Comparison of ENCODE assay signal across 15 mouse cellular contexts in the genomic region with DNA sequence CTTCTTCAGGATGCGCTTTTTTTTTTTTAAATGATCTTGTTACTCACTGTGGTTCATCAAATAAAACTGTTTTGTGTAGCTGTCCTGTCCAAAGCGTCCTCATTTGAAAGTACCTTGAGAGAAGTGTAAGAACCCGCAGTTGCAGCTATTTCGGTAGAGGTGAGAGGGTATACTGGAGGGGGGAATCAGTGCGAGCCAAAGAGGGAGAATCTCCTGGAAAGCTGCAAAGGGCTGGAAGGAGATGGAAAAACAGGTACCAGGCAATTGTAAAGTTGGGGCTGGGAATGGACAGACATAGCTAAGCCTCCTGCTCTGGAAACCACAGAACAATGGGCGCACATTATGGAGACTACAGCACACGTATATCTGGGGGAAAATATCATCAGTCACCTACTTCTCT. TPM values are rescaled to one million over a fixed set of nuclear protein-coding genes. Genes with fewer than 3 reads are reported as not detected.
DNase-seq lines count a peak whose midpoint lies in the region; ATAC-seq and TF ChIP-seq lines count a peak whose summit lies in the region.
"Had no signal": no experiment of that assay in that cellular context is flagged by ENCODE, and none has a peak within 500 bp of the region (broad histone marks: within the 10 kb centered on the region; RNA-seq: fewer than 3 reads in every experiment).

No protein-coding gene starts in this region.

- no peaks in the 10 kb centered on the region for H3K36me3 ChIP-seq in heart, embryonic 14.5 days (ENCODE audit: control insufficient read depth, insufficient read depth, low read length)
- H3K36me3 ChIP-seq in heart, embryonic 10.5 days, result no peaks in the 10 kb centered on the region
- H3K36me3 ChIP-seq in kidney, postnatal 0 days (ENCODE audit: insufficient read depth, low read length), result no peaks in the 10 kb centered on the region
- H3K36me3 ChIP-seq in intestine, embryonic 14.5 days (ENCODE audit: control insufficient read depth, insufficient read depth, low read length), result no peaks in the 10 kb centered on the region
- H3K36me3 ChIP-seq: embryonic facial prominence, embryonic 12.5 days had no signal

- no peak for ATAC-seq in heart, embryonic 14.5 days (ENCODE audit: insufficient number of reproducible peaks, insufficient read depth, low FRiP score, low read depth)
- no peak for ATAC-seq in kidney, postnatal 0 days (replicated peaks; ENCODE audit: low FRiP score, low read depth)
- no peak for ATAC-seq in intestine, embryonic 14.5 days (replicated peaks; ENCODE audit: low FRiP score, low TSS enrichment, low read depth)
- ATAC-seq: hindbrain, postnatal 0 days had no signal

- TF ChIP-seq CTCF in kidney, postnatal 0 days (IDR thresholded peaks at IDR 0.05; ENCODE audit: low read depth), result no peak

- no peak overlapping the region; the same call in 1 of the 2 replicates for H3K9ac ChIP-seq in heart, embryonic 14.5 days (ENCODE audit: low read length)
- H3K9ac ChIP-seq in kidney, postnatal 0 days (ENCODE audit: low read depth, low read length), result 0 out of 2 replicates have a peak overlapping the region, but pooled peaks have one; percentile 14
- H3K9ac ChIP-seq in intestine, embryonic 14.5 days (ENCODE audit: low read length), result no peak overlapping the region
- H3K9ac ChIP-seq: embryonic facial prominence, embryonic 12.5 days; liver, embryonic 14.5 days had no signal

- H3K4me1 ChIP-seq in heart, embryonic 14.5 days (ENCODE audit: control insufficient read depth in 2 of 2, insufficient read depth in 2 of 2, low read length in 2 of 2), result peaks cover 0 to 4% of the 10 kb centered on the region in 2 experiments; a peak in 2 of 4 replicates
- H3K4me1 ChIP-seq in heart, embryonic 10.5 days, result peaks cover 39% of the 10 kb centered on the region
- no peaks in the 10 kb centered on the region for H3K4me1 ChIP-seq in kidney, postnatal 0 days (replicated peaks; ENCODE audit: insufficient read depth, low read length)
- H3K4me1 ChIP-seq in brown adipose tissue, adult 24 weeks (ENCODE audit: control insufficient read depth, insufficient read depth, insufficient read length, low read length), result peaks cover 6% of the 10 kb centered on the region
- H3K4me1 ChIP-seq in intestine, embryonic 14.5 days (replicated peaks; ENCODE audit: control insufficient read depth, insufficient read depth, low read length), result no peaks in the 10 kb centered on the region
- H3K4me1 ChIP-seq: embryonic facial prominence, embryonic 12.5 days had no signal

- peak overlapping the region; percentile 2 to 20 for H3K4me3 ChIP-seq in heart, embryonic 14.5 days (ENCODE audit: control insufficient read depth in 1 of 2, insufficient read depth in 1 of 2, low read depth in 1 of 2, low read length in 2 of 2)
- H3K4me3 ChIP-seq in heart, embryonic 10.5 days, result no peak overlapping the region
- H3K4me3 ChIP-seq in kidney, postnatal 0 days (replicated peaks; ENCODE audit: low read depth, low read length), result peak overlapping the region; percentile 28
- peak overlapping the region; percentile 73 for H3K4me3 ChIP-seq in brown adipose tissue, adult 24 weeks (ENCODE audit: insufficient read depth, low read depth, low read length)
- H3K4me3 ChIP-seq in intestine, embryonic 14.5 days (ENCODE audit: low read depth, low read length), result no peak overlapping the region
- H3K4me3 ChIP-seq: embryonic facial prominence, embryonic 12.5 days; megakaryocyte, embryonic 14.5 days had no signal

- peak overlapping the region; percentile 30; the same call in 1 of the 2 replicates for H3K4me2 ChIP-seq in heart, embryonic 14.5 days (ENCODE audit: low read length)
- 0 out of 2 replicates have a peak overlapping the region, but pooled peaks have one; percentile 23 for H3K4me2 ChIP-seq in kidney, postnatal 0 days (ENCODE audit: low read length)
- H3K4me2 ChIP-seq in intestine, embryonic 14.5 days (ENCODE audit: low read length), result 0 out of 2 replicates have a peak overlapping the region, but pooled peaks have one; percentile 11
- H3K4me2 ChIP-seq: embryonic facial prominence, embryonic 12.5 days had no signal

- no peaks in the 10 kb centered on the region for H3K27me3 ChIP-seq in heart, embryonic 14.5 days (ENCODE audit: control insufficient read depth, insufficient read depth, low read length)
- peaks cover 11% of the 10 kb centered on the region; the same call in 1 of the 2 replicates for H3K27me3 ChIP-seq in heart, embryonic 10.5 days (ENCODE audit: insufficient read depth, poor library complexity, severe bottlenecking)
- H3K27me3 ChIP-seq in kidney, postnatal 0 days (ENCODE audit: insufficient read depth, low read length), result no peaks in the 10 kb centered on the region
- no peaks in the 10 kb centered on the region for H3K27me3 ChIP-seq in intestine, embryonic 14.5 days (replicated peaks; ENCODE audit: control insufficient read depth, insufficient read depth, low read length)
- H3K27me3 ChIP-seq: embryonic facial prominence, embryonic 12.5 days had no signal

- WGBS in heart, embryonic 14.5 days, result 32% methylated on average over 7 of the region's 7 CpGs
- WGBS in heart, embryonic 10.5 days, result 25% methylated on average over 7 of the region's 7 CpGs
- 70% methylated on average over 7 of the region's 7 CpGs for WGBS in kidney, postnatal 0 days
- WGBS in intestine, embryonic 14.5 days, result 66% methylated on average over 7 of the region's 7 CpGs

- no peak for DNase-seq in heart, embryonic 10.5 days (ENCODE audit: low spot score)
- DNase-seq in kidney, postnatal 0 days (ENCODE audit: low spot score), result no peak
- DNase-seq in kidney, adult 9 months, result no peak
- no peak for DNase-seq in intestine, embryonic 14.5 days (ENCODE audit: low spot score)
- no peak for DNase-seq in frontal cortex, adult 2 months (ENCODE audit: extremely low spot score in 1 of 2, low spot score in 1 of 2)
- DNase-seq: cerebellum, adult 18-20 months; layer of hippocampus, postnatal 36 days; left cerebral cortex, postnatal 4 days; thymus, adult 2 months had no signal

- 0 out of 4 replicates have a peak overlapping the region, but pooled peaks of 1 of the 2 experiments have one; percentile 35 for H3K27ac ChIP-seq in heart, embryonic 14.5 days (replicated peaks in 1 of 2; ENCODE audit: control insufficient read depth in 1 of 2, insufficient read depth in 1 of 2, low read depth in 2 of 2, low read length in 2 of 2)
- H3K27ac ChIP-seq in heart, embryonic 10.5 days, result no peak overlapping the region
- no peak overlapping the region for H3K27ac ChIP-seq in kidney, postnatal 0 days
- peak overlapping the region; percentile 94 for H3K27ac ChIP-seq in brown adipose tissue, adult 24 weeks (replicated peaks; ENCODE audit: low read depth, low read length)
- no peak overlapping the region for H3K27ac ChIP-seq in intestine, embryonic 14.5 days (ENCODE audit: low read depth)
- H3K27ac ChIP-seq: embryonic facial prominence, embryonic 12.5 days; hindbrain, postnatal 0 days; liver, embryonic 14.5 days had no signal

- no peaks in the 10 kb centered on the region for H3K9me3 ChIP-seq in heart, embryonic 14.5 days (ENCODE audit: control insufficient read depth, low read length)
- H3K9me3 ChIP-seq in heart, embryonic 10.5 days, result no peaks in the 10 kb centered on the region
- no peaks in the 10 kb centered on the region for H3K9me3 ChIP-seq in kidney, postnatal 0 days (replicated peaks; ENCODE audit: low read length)
- no peaks in the 10 kb centered on the region for H3K9me3 ChIP-seq in intestine, embryonic 14.5 days (ENCODE audit: control insufficient read depth, low read length)
- H3K9me3 ChIP-seq: embryonic facial prominence, embryonic 12.5 days; megakaryocyte, embryonic 14.5 days had no signal

RNA-seq across cellular contexts. Expression of a gene that starts 3.8 kb away (rescaled TPM):
- 26.2 and 26.8 TPM in 2 replicates for polyA plus RNA-seq in heart, embryonic 14.5 days (2014; fragmentation: Nextera tagmentation; extraction: Ambion mirVana)
- polyA plus RNA-seq in heart, embryonic 10.5 days (2016; fragmentation: Nextera tagmentation; extraction: Ambion mirVana), result 7.0 and 23.8 TPM in 2 replicates
- 77.7 and 81.3 TPM in 2 replicates for polyA plus RNA-seq in kidney, postnatal 0 days (2015; fragmentation: Nextera tagmentation; extraction: Ambion mirVana)
- polyA plus RNA-seq in brown adipose tissue, adult 24 weeks (2012; ENCODE audit: insufficient read depth, insufficient read length, missing spikeins), result 6.1 and 16.7 TPM in 2 replicates
- polyA plus RNA-seq in intestine, embryonic 14.5 days (2014; fragmentation: Nextera tagmentation; extraction: Ambion mirVana), result 53.6 and 54.3 TPM in 2 replicates
- polyA plus RNA-seq in frontal cortex, adult 2 months (2012; rRNA removed), result 1.2 TPM in 2 replicates

RNA-seq across cellular contexts. Expression of a gene that starts 57.2 kb away (rescaled TPM):
- polyA plus RNA-seq in heart, embryonic 14.5 days (2014; fragmentation: Nextera tagmentation; extraction: Ambion mirVana), result 0.20 and 0.53 TPM in 2 replicates
- polyA plus RNA-seq in heart, embryonic 10.5 days (2016; fragmentation: Nextera tagmentation; extraction: Ambion mirVana), result 0.14 and 0.20 TPM in 2 replicates
- polyA plus RNA-seq in kidney, postnatal 0 days (2015; fragmentation: Nextera tagmentation; extraction: Ambion mirVana), result 0.47 and 0.84 TPM in 2 replicates
- polyA plus RNA-seq in brown adipose tissue, adult 24 weeks (2012; ENCODE audit: insufficient read depth, insufficient read length, missing spikeins), result 0.38 and 0.79 TPM in 2 replicates
- polyA plus RNA-seq in intestine, embryonic 14.5 days (2014; fragmentation: Nextera tagmentation; extraction: Ambion mirVana), result 5.2 and 5.4 TPM in 2 replicates
- polyA plus RNA-seq in frontal cortex, adult 2 months (2012; rRNA removed), result 63.6 and 64.7 TPM in 2 replicates

Comparison
In these comparisons a context has a peak if more than half of its experiments do, and no peak if none do; other contexts are left out.
1. H3K4me3 ChIP-seq: peak in heart, embryonic 14.5 days (2 of 2), kidney, postnatal 0 days (single experiment) and brown adipose tissue, adult 24 weeks (single experiment); none in heart, embryonic 10.5 days (single experiment) and intestine, embryonic 14.5 days (single experiment).
2. RNA of a gene that starts 57.2 kb away (polyA plus RNA-seq): 63.6 to 64.7 TPM in frontal cortex, adult 2 months; 5.2 to 5.4 TPM in intestine, embryonic 14.5 days, 0.38 to 0.79 TPM in brown adipose tissue, adult 24 weeks, 0.47 to 0.84 TPM in kidney, postnatal 0 days, 0.20 to 0.53 TPM in heart, embryonic 14.5 days and 0.14 to 0.20 TPM in heart, embryonic 10.5 days; every median in the first group is over 10 times any median in the second.
3. Peak in every context shown above with its lines, with median percentiles within 50 percentile points of each other: H3K4me2 ChIP-seq.